Mouse (Mus musculus) urinary bladder, adult 2 months (tissue): ENCODE data around the gene Plin3. TPM values are rescaled to one million over a fixed set of nuclear protein-coding genes. Genes with fewer than 3 reads are reported as not detected.
A peak's percentile ranks its signal among the peaks of the same experiment; 100 is the strongest.

Experiments
- DNase-seq: peaks from one replicate; pipeline ENCODE4 v3.0.0; 2022; ENCODE audit warnings: low spot score
- polyA plus RNA-seq: library from polyadenylated mRNA; depleted of rRNA; stranded (reverse); fragments of >200 nt; gene quantifications from 2 replicates; pipeline ENCODE4 v1.2.3, GENCODE M21; 2012; rRNA removed

The Plin3 gene
- polyA plus RNA-seq, 1 experiment = 34.6 TPM

GRCm38 (mm10) chr17:56251136-56251829, 41.4 kb downstream of the Plin3 start:
- DNase-seq = no peak

GRCm38 (mm10) chr17:56245608-56246007, 47.1 kb downstream of the Plin3 start:
- DNase-seq = no peak

GRCm38 (mm10) chr17:56241541-56242401, 50.9 kb downstream of the Plin3 start:
- peak; percentile 73 for DNase-seq

- no peak for DNase-seq
Observed at GRCm38 (mm10) chr17:56233818-56234469, 58.7 kb downstream of the Plin3 start.

GRCm38 (mm10) chr17:56233389-56233788, 59.3 kb downstream of the Plin3 start:
- no peak for DNase-seq

GRCm38 (mm10) chr17:56229943-56230342, 62.7 kb downstream of the Plin3 start:
- DNase-seq = no peak

Other genes starting within 250 kb of the Plin3 start
- gene Ubxn6, start 217.8 kb downstream of the Plin3 start, polyA plus RNA-seq = 62.3 and 62.7 TPM in 2 replicates
- gene Hdgfl2, start 213.2 kb downstream of the Plin3 start, polyA plus RNA-seq = 68.8 and 70.6 TPM in 2 replicates
- 96.9 and 98.3 TPM in 2 replicates for gene Plin4, start 183.1 kb downstream of the Plin3 start, polyA plus RNA-seq
- gene Plin5, start 175.3 kb downstream of the Plin3 start, polyA plus RNA-seq = 1.4 and 1.9 TPM in 2 replicates
- gene Lrg1, start 170.9 kb downstream of the Plin3 start, polyA plus RNA-seq = 23.4 and 23.9 TPM in 2 replicates
- 3.3 and 4.4 TPM in 2 replicates for gene Sema6b, start 152.5 kb downstream of the Plin3 start, polyA plus RNA-seq
- gene Tnfaip8l1, start 130.4 kb downstream of the Plin3 start, polyA plus RNA-seq = 1.7 and 2.0 TPM in 2 replicates
- 42.0 and 51.0 TPM in 2 replicates for gene Mydgf, start 109.0 kb downstream of the Plin3 start, polyA plus RNA-seq
- gene Dpp9, start 74.0 kb downstream of the Plin3 start, polyA plus RNA-seq = 24.1 and 24.8 TPM in 2 replicates
- gene Fem1a, start 36.1 kb downstream of the Plin3 start, polyA plus RNA-seq = 14.4 and 17.2 TPM in 2 replicates
- gene Ticam1, start 16.1 kb downstream of the Plin3 start, polyA plus RNA-seq = 8.7 and 10.0 TPM in 2 replicates
- gene Arrdc5, start 7.4 kb upstream of the Plin3 start, polyA plus RNA-seq = not detected in 2 replicates
- gene Uhrf1, start 10.4 kb upstream of the Plin3 start, polyA plus RNA-seq = 4.6 and 5.3 TPM in 2 replicates
- 23.7 and 31.1 TPM in 2 replicates for gene Kdm4b, start 33.2 kb upstream of the Plin3 start, polyA plus RNA-seq
- gene Ptprs, start 183.6 kb upstream of the Plin3 start, polyA plus RNA-seq = 313 and 341 TPM in 2 replicates
- gene Znrf4, start 219.6 kb upstream of the Plin3 start, polyA plus RNA-seq = not detected in 2 replicates